Mouse (Mus musculus) R1 (cell line): ENCODE data around the gene Creb3l2.
"Not testable (repeated sequence)": the region's sequence is repeated elsewhere in the genome, so short reads cannot be mapped to it uniquely, and the experiment has no call there.

Experiments
- DNase-seq: peaks from one replicate; pipeline ENCODE4 v3.0.0-alpha.2; 2018; ENCODE audit warnings: low read depth, low spot score

The Creb3l2 gene

GRCm38 (mm10) chr6:37442041-37442667 is at the start of gene Creb3l2:
Gene Creb3l2 (minus strand): TSS chr6:37442146.
- peak; percentile 100 for DNase-seq

GRCm38 (mm10) chr6:37486502-37486901 is 44.6 kb upstream of the Creb3l2 start:
- no peak for DNase-seq

GRCm38 (mm10) chr6:37484588-37485070 is 42.7 kb upstream of the Creb3l2 start:
- no peak for DNase-seq

GRCm38 (mm10) chr6:37483262-37483661 is 41.3 kb upstream of the Creb3l2 start:
- DNase-seq = no peak

GRCm38 (mm10) chr6:37481147-37481546 is 39.2 kb upstream of the Creb3l2 start:
- no peak for DNase-seq

GRCm38 (mm10) chr6:37480008-37480407 is 38.1 kb upstream of the Creb3l2 start:
- no peak for DNase-seq

GRCm38 (mm10) chr6:37478481-37478880 is 36.5 kb upstream of the Creb3l2 start:
- DNase-seq = no peak

- DNase-seq = peak; percentile 32
These were observed 31.9 kb upstream of the Creb3l2 start for GRCm38 (mm10) chr6:37473674-37474342.

- peak; percentile 53 for DNase-seq
These were observed 28.3 kb upstream of the Creb3l2 start for GRCm38 (mm10) chr6:37470216-37470615.

- no peak for DNase-seq
These were observed 23.9 kb upstream of the Creb3l2 start for GRCm38 (mm10) chr6:37465847-37466246.

GRCm38 (mm10) chr6:37465356-37465755 is 23.4 kb upstream of the Creb3l2 start:
- DNase-seq = no peak

- no peak for DNase-seq
These were observed 22.6 kb upstream of the Creb3l2 start for GRCm38 (mm10) chr6:37464585-37464984.

GRCm38 (mm10) chr6:37463517-37464482 is 21.9 kb upstream of the Creb3l2 start:
- DNase-seq = peak; percentile 89

- no peak for DNase-seq
These were observed 18.7 kb upstream of the Creb3l2 start for GRCm38 (mm10) chr6:37460681-37461080.

GRCm38 (mm10) chr6:37459656-37460055 is 17.7 kb upstream of the Creb3l2 start:
- DNase-seq = not testable (repeated sequence)

- DNase-seq = peak; percentile 52
These were observed 16.2 kb upstream of the Creb3l2 start for GRCm38 (mm10) chr6:37457990-37458655.

GRCm38 (mm10) chr6:37455540-37455939 is 13.6 kb upstream of the Creb3l2 start:
- DNase-seq = no peak

GRCm38 (mm10) chr6:37453047-37453446 is 11.1 kb upstream of the Creb3l2 start:
- no peak for DNase-seq

GRCm38 (mm10) chr6:37451664-37452063 is 9.7 kb upstream of the Creb3l2 start:
- peak; percentile 85 for DNase-seq

GRCm38 (mm10) chr6:37447704-37448466 is 5.9 kb upstream of the Creb3l2 start:
- peak; percentile 76 for DNase-seq

GRCm38 (mm10) chr6:37442781-37443180 is 835 bp upstream of the Creb3l2 start:
- no peak for DNase-seq
